Mouse (Mus musculus): ENCODE results near the gene B3gnt8. TPM values are rescaled to one million over a fixed set of nuclear protein-coding genes. Genes with fewer than 3 reads are reported as not detected.

B3gnt8 gene
- polyA plus RNA-seq, 1 experiment from 2014 or later = 0.79 TPM

Other genes starting within 250 kb of the B3gnt8 start
- gene Lipe, start 227.9 kb upstream of the B3gnt8 start, polyA plus RNA-seq (2016; fragmentation: Nextera tagmentation; extraction: Ambion mirVana) = 7.6 and 8.8 TPM in 2 replicates
- 0.27 and 0.52 TPM in 2 replicates for gene Cxcl17, start 213.8 kb upstream of the B3gnt8 start, polyA plus RNA-seq (2016; fragmentation: Nextera tagmentation; extraction: Ambion mirVana)
- gene Ceacam1, start 149.1 kb upstream of the B3gnt8 start, polyA plus RNA-seq (2016; fragmentation: Nextera tagmentation; extraction: Ambion mirVana) = 0.23 and 0.51 TPM in 2 replicates
- gene Ceacam2, start 86.8 kb upstream of the B3gnt8 start, polyA plus RNA-seq (2016; fragmentation: Nextera tagmentation; extraction: Ambion mirVana) = not detected in 2 replicates
- not detected in 2 replicates for gene Erich4, start 10.8 kb upstream of the B3gnt8 start, polyA plus RNA-seq (2016; fragmentation: Nextera tagmentation; extraction: Ambion mirVana)
- 24.0 and 25.1 TPM in 2 replicates for gene Dmac2, start 7.2 kb upstream of the B3gnt8 start, polyA plus RNA-seq (2016; fragmentation: Nextera tagmentation; extraction: Ambion mirVana)
- 36.1 and 38.1 TPM in 2 replicates for gene Bckdha, start 32.3 kb downstream of the B3gnt8 start, polyA plus RNA-seq (2016; fragmentation: Nextera tagmentation; extraction: Ambion mirVana)
- 49.8 and 51.1 TPM in 2 replicates for gene Exosc5, start 32.5 kb downstream of the B3gnt8 start, polyA plus RNA-seq (2016; fragmentation: Nextera tagmentation; extraction: Ambion mirVana)
- 3.2 and 4.0 TPM in 2 replicates for gene Tmem91, start 48.5 kb downstream of the B3gnt8 start, polyA plus RNA-seq (2016; fragmentation: Nextera tagmentation; extraction: Ambion mirVana)
- 31.3 and 31.6 TPM in 2 replicates for gene B9d2, start 54.1 kb downstream of the B3gnt8 start, polyA plus RNA-seq (2016; fragmentation: Nextera tagmentation; extraction: Ambion mirVana)
- 1.3 and 1.6 TPM in 2 replicates for gene Tgfb1, start 60.3 kb downstream of the B3gnt8 start, polyA plus RNA-seq (2016; fragmentation: Nextera tagmentation; extraction: Ambion mirVana)
- 29.0 and 35.7 TPM in 2 replicates for gene Ccdc97, start 92.4 kb downstream of the B3gnt8 start, polyA plus RNA-seq (2016; fragmentation: Nextera tagmentation; extraction: Ambion mirVana)
- gene Hnrnpul1, start 128.1 kb downstream of the B3gnt8 start, polyA plus RNA-seq (2016; fragmentation: Nextera tagmentation; extraction: Ambion mirVana) = 78.4 and 86.0 TPM in 2 replicates
- 31.0 and 33.6 TPM in 2 replicates for gene Axl, start 162.1 kb downstream of the B3gnt8 start, polyA plus RNA-seq (2016; fragmentation: Nextera tagmentation; extraction: Ambion mirVana)
- gene Cyp2s1, start 190.3 kb downstream of the B3gnt8 start, polyA plus RNA-seq (2016; fragmentation: Nextera tagmentation; extraction: Ambion mirVana) = 0.51 and 0.55 TPM in 2 replicates